Mouse (Mus musculus) spleen, adult 12 weeks (tissue): ENCODE data around the gene Dohh.

ENCODE experiments used
- DNase-seq: peaks from one replicate; pipeline ENCODE4 v3.0.0; 2022; ENCODE audit warnings: low spot score

Dohh gene

DNA sequence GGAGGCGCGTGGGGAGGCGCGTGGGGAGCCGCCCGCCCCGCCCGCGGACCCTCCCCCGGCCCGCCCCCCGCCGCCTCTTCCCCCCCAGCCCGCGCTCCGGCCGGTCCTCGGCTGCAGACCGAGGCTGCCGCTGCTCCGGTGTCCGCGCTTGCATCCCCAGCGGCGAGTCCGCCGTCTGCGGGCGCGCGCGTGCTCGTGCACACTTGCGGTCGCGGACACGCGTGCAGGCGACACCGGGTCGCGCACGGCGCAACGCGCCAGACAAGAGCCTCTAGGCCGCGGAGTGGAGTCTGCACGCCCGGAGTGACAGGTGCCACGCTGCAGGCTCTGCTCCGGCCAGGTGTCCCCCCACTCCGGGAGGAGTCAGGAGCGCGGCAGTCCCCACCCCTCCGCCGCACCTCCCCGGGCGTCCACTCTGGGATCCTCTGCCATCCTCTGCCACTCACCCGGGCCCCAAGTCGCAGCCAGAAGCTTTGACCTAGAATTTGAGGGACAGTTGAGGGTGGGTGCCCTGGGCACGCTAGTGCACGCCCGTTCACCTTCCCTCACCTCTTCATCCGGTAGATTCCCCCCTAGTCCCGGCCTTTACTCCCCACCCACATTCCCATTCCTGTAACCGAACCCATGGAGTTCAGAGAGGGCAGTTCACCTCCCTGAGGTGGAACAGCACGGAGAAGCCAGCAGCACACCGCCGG lies 46.8 kb downstream of the Dohh start:
- no peak for DNase-seq

DNA sequence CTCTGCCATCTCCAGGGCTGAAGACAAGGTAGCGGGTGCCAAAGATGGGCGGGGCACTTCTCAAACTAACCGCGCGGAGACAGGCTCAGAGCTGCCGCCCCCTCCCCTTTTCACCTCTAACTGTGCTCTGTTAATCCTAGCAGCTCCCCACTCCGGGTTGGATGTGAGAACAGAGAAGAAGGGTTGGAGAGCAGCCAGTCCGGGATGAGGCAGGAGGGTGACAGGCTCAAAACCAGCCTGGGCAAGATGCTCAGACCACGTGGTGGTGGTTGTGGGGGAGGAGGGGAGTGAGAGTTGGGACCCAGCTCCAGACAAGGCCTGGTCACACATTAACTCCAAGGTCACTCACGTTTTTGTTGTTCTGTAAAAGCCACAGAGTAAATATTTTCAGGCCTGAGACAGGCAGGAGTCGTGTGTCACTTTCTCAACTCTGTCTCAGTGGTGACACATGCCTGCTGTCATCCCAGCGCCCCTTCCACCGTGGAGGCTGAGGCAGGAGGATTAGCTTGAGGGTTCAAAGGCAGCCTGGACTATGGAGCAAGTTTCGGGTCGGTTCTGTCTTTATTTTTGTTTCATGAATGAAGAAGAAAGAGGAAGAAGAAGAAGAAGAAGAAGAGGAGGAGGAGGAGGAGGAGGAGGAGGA lies 47.4 kb downstream of the Dohh start:
- DNase-seq = no peak

DNA sequence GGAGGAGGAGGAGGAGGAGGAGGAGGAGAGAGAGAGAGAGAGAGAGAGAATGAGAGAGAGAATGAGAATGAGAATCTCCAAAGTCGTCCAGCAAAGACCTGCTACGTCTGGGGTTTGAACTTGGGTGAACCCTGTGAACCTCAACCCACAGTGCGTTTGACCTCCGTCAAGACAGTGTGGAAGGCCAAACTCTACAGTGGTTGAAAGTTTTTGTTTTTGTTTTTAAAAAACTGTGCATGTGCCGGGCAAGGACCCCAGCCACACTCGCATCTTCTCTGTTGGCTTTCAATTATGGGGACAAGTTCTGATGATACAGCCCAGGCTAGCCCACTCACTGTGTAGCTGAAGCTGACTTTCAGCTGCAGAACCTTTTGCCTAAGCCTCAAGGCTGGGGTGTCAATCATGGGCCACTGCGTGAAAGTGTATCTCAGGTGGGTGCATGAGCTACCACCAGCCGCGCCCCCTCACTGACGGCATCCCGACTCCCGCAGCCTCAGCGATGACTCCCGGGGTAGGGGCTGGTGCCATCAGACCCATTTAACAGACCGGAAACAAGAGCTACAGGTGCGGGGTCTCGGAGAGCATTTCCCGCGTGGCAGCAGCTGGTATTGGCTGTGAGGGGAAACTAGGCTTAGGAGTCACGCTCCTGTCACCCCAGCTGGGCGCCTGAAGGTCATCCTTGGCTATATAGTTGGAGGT lies 48.1 kb downstream of the Dohh start:
- DNase-seq = no peak

DNA sequence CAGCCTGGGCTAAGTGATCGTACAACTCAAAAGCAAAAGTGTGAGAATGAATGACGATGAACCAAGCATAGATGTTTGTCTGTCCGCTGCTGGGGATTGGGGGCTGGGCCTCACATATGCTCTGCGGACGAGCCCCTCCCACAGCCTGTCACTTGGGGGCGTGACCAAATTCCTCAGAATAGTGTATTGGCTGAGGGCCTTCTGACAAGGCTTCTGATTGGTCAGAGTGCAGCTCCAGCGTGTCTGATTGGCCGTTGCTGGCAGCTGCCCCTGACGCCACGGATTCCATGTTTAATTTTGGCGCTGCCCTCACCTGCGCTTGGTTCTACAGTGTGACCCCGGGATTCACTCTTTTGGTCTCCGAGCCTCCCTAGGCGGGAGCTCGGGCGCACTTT lies 48.6 kb downstream of the Dohh start:
- peak; percentile 83 for DNase-seq

GRCm38 (mm10) chr10:81433541-81434289 lies 49.5 kb downstream of the Dohh start:
- peak; percentile 53 for DNase-seq

GRCm38 (mm10) chr10:81434361-81435263 lies 50.4 kb downstream of the Dohh start:
- DNase-seq = no peak

GRCm38 (mm10) chr10:81435436-81435835 lies 51.2 kb downstream of the Dohh start:
- DNase-seq = no peak
